Mouse (Mus musculus) liver, postnatal 0 days (tissue): ENCODE results near the gene Dffb.

Experiments
- CTCF ChIP-seq: sonication (generic); IDR thresholded peaks from 2 replicates; pipeline ENCODE4 v1.5.1; 2016; ENCODE audit warnings: antibody characterized with exemption, low read depth
- EP300 ChIP-seq: IDR thresholded peaks from 2 replicates; pipeline ENCODE4 v1.6.1; 2016; ENCODE audit warnings: antibody characterized with exemption, low read depth, mild to moderate bottlenecking

GRCm38 (mm10) chr4:153956569-153957405, 18.1 kb downstream of the Dffb start, which contains the start of gene A430005L14Rik:
- TF ChIP-seq CTCF: peak; percentile 31
- no peak for TF ChIP-seq EP300
